Mouse (Mus musculus) kidney, adult 2 months (tissue): ENCODE results near the gene Alyref.

Experiments
- CTCF ChIP-seq: fragments of 200-500 bp; conservative IDR thresholded peaks from 2 replicates; pipeline ENCODE4 v1.5.1; 2011; ENCODE audit warnings: low read depth, mild to moderate bottlenecking, control low read depth, low read length, moderate library complexity, mixed read lengths; ENCODE audit not compliant: insufficient read depth, insufficient read length
- POLR2A ChIP-seq: fragments of 200-500 bp; IDR thresholded peaks from one replicate; pipeline ENCODE4 v1.6.1; 2011; ENCODE audit warnings: low read depth, low read length, control low read depth

GRCm38 (mm10) chr11:120606764-120607163, 8.6 kb upstream of the Alyref start:
- no peak for TF ChIP-seq POLR2A
- TF ChIP-seq CTCF = no peak
